Mouse (Mus musculus) 416B (cell line): ENCODE results near the gene Epb41l3.

Source experiments
- DNase-seq: peaks from one replicate; pipeline ENCODE4 v3.0.0; 2011; ENCODE audit warnings: low read depth

Gene Epb41l3

DNA sequence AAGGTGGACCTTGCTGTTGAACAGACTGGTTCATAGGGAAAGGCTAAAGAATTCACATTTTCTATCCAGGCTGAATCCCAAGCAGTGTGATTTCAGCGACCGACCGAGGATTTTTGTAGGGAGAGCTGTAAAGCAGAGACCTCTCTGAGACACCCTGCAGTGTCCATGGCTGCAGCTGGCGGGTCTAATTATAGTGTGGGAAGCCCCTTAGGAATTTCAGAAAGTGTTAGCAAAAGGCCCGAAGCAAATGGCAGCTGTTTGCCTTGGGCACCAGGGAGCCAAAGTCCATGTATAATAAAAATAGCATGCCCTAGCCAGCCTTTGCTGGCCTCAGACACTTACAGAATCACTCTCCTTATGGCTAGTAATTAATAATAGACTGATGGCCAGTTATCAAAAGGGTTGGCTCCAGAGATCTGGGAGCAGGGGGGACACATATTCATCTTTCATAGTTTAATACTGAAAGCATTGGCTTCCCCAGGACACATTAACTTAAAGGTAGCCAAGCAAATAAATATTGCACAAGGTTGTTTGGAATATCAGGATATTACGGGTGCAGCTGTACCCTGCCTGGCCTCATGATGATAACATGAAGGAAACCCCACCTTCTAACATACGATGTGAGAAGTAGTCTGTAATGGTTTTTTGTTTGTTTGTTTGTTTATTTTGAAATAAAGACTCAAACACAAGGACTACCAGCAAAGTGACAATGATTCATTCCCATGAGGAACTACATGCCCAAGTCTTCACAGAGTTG is 106.3 kb downstream of the Epb41l3 start:
- no peak for DNase-seq

GRCm38 (mm10) chr17:69187794-69188193 is 112.3 kb downstream of the Epb41l3 start:
- DNase-seq, result no peak

GRCm38 (mm10) chr17:69192863-69193493 is 117.5 kb downstream of the Epb41l3 start:
- no peak for DNase-seq

DNA sequence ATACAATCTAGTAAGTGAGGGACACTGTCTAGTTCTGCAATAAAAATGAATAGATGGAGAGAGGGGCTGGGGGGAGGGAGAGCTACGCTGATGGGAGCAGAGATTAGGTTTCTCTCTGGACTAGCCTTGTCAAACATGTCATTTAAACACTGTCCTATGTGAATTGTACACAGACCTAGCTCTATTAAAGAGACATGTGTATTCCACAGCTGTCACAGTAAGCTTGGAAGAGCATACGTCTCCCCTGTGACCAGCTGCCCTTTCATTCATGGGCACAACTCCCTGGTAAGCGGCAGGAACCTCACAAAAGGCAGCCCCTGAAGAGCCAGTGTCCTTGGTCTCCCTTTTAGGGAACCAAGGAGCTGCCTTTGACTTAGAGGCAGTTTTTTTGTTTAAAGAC is 119.1 kb downstream of the Epb41l3 start:
- no peak for DNase-seq

DNA sequence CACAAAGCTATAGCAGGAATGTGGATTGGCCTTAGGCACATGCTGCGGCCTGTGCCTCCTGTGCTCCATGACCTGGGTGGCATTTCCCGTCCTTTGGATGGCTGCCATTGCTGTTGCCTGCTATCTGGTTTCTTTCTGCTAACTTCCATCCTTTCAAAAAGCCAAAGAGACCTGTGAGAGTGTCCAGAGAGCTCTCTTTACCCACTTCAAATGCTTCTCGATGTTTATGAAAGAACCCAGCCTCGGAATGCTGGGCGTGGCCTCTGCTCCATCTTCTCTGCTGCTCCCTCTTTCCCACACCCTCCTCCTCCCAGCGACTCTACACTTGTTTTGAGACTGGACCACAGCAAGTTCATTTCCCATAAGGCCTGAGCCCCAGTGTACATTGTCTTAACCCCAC is 120.3 kb downstream of the Epb41l3 start:
- no peak for DNase-seq

- DNase-seq, result no peak
Observed at GRCm38 (mm10) chr17:69196656-69197055, 121.2 kb downstream of the Epb41l3 start.

DNA sequence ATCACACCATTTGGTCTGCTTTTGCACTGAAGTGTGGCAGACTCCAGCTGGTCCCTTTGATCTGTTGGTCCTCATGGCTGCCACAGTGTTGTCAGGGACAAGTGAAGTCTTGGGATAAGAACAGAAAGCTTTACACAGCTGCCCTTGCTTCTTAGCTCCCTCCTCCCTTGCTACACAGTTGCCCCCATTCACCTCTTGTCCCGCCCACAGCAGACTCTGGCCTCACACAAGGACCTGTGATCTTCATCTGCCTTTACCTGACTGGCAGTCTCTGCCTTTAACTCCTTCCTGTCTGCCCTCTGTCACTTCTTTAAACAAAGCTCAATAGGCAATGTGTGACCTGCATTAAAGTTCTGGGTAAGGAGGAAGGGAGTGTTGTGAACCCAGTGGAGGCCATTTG is 123.3 kb downstream of the Epb41l3 start:
- no peak for DNase-seq

GRCm38 (mm10) chr17:69199827-69200226 is 124.3 kb downstream of the Epb41l3 start:
- no peak for DNase-seq

- no peak for DNase-seq
Observed at GRCm38 (mm10) chr17:69200936-69201335, 125.5 kb downstream of the Epb41l3 start.

- no peak for DNase-seq
Observed at GRCm38 (mm10) chr17:69205282-69205999, 130.0 kb downstream of the Epb41l3 start.

- no peak for DNase-seq
Observed at GRCm38 (mm10) chr17:69207562-69208312, 132.3 kb downstream of the Epb41l3 start.

- DNase-seq, result peak; percentile 8
Observed at GRCm38 (mm10) chr17:69211065-69211464, 135.6 kb downstream of the Epb41l3 start.

GRCm38 (mm10) chr17:69216120-69216519 is 140.6 kb downstream of the Epb41l3 start:
- DNase-seq, result no peak

- DNase-seq, result no peak
Observed at GRCm38 (mm10) chr17:69220849-69221248, 145.4 kb downstream of the Epb41l3 start.

DNA sequence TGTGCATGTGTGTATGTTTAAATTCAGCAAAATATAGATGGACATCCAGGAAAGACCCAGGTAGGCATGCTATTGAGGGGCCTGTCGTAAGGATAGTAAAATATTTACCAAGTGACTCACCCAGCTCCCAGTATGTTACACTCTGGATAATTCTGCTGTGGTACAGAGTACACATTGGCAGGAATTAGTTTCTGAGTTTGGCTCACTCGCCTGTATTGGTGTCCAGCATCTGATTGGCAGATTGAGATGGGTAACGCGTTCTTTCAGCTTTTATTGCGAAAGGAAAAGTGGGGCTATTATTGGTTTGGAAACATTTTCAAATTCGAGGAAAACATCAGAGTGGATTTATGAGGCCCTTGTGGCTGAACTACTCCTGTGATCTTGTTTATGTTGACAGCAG is 145.9 kb downstream of the Epb41l3 start:
- no peak for DNase-seq

GRCm38 (mm10) chr17:69221966-69222692 is 146.6 kb downstream of the Epb41l3 start:
- no peak for DNase-seq

- peak; percentile 8 for DNase-seq
Observed at GRCm38 (mm10) chr17:69225996-69226395, 150.5 kb downstream of the Epb41l3 start.

DNA sequence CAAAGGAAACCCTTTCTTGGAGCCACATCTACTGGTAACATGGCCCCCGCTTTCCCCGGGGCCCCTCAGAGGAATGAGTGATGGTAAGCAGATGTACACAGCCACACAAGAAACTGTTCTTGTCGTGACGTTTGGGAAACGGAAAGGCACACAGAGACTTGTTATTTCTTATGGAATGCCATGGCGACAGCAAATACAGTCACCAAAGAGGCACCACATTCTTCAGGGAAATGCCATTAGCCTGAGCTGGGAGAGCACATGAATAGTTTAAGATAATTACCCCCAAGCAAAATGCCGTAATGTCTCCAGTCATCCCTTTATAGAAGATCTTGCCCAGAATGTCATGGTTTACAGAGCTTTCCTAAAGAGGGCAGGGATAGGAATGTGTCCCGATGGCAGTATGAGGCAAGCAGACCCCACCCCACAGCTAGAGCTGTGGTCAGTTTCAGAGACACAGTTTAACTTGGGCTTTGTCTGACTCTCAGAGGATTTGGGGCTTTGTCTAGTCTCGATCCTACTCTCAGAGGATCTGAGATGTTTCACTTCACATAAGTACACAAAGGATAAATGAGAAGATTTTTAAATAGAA is 152.0 kb downstream of the Epb41l3 start:
- DNase-seq, result no peak

- no peak for DNase-seq
Observed at GRCm38 (mm10) chr17:69229451-69229850, 154.0 kb downstream of the Epb41l3 start.

DNA sequence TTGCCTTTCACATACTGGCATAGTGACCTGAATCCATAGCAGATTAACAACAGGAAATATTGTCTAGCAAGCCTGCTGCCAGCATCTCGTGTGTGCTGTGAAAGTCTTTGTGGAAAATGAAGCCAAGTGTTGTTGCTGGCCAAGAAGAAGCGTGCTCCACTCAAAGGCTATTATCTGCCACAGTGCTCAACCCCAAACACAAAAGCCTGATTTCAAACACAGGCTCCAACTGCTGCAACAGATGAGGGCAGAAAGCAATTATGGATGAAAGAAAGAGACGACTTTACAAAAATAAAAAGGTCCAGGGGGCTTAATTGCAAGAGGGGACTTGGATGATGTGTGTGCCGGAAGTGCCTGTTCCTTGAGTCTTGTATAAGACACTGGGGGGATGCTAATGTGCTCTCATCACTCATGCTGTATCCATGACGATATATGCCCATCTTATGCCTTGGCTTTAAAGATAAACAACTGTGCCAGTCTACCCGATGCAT is 154.7 kb downstream of the Epb41l3 start:
- no peak for DNase-seq

- DNase-seq, result no peak
Observed at GRCm38 (mm10) chr17:69231360-69231759, 155.9 kb downstream of the Epb41l3 start.
